Mouse (Mus musculus) E14TG2a.4 (cell line): ENCODE data around the gene Gm27029.
"Not testable (repeated sequence)": the region's sequence is repeated elsewhere in the genome, so short reads cannot be mapped to it uniquely, and the experiment has no call there.

Experiments used
- H3K27me3 ChIP-seq: 2 replicates; pipeline ENCODE4 v1.6.1; 2014; ENCODE audit warnings: low read length, control low read depth; ENCODE audit not compliant: insufficient read depth
- H3K36me3 ChIP-seq: 2 replicates; pipeline ENCODE4 v1.6.1; 2014; ENCODE audit warnings: low read length, control low read depth; ENCODE audit not compliant: insufficient read depth
- H3K4me1 ChIP-seq: replicated peaks from 2 replicates; pipeline ENCODE4 v1.6.1; 2014; ENCODE audit warnings: low read depth, low read length, control low read depth
- H3K4me3 ChIP-seq: replicated peaks from 2 replicates; pipeline ENCODE4 v1.5.1; 2014; ENCODE audit warnings: mild to moderate bottlenecking, low read length
- H3K9me3 ChIP-seq: 2 replicates; pipeline ENCODE4 v1.6.1; 2014; ENCODE audit warnings: low read length, control low read depth
- CTCF ChIP-seq: conservative IDR thresholded peaks from 2 replicates; pipeline ENCODE4 v1.5.1; 2014; ENCODE audit warnings: low read length
- NANOG ChIP-seq: IDR thresholded peaks from 2 replicates; pipeline ENCODE4 v1.6.1; 2014; ENCODE audit warnings: borderline replicate concordance, low read length, mixed read lengths
- POU5F1 ChIP-seq: IDR thresholded peaks from 2 replicates; pipeline ENCODE4 v1.6.1; 2014; ENCODE audit warnings: low read length, borderline replicate concordance

Gene Gm27029

DNA sequence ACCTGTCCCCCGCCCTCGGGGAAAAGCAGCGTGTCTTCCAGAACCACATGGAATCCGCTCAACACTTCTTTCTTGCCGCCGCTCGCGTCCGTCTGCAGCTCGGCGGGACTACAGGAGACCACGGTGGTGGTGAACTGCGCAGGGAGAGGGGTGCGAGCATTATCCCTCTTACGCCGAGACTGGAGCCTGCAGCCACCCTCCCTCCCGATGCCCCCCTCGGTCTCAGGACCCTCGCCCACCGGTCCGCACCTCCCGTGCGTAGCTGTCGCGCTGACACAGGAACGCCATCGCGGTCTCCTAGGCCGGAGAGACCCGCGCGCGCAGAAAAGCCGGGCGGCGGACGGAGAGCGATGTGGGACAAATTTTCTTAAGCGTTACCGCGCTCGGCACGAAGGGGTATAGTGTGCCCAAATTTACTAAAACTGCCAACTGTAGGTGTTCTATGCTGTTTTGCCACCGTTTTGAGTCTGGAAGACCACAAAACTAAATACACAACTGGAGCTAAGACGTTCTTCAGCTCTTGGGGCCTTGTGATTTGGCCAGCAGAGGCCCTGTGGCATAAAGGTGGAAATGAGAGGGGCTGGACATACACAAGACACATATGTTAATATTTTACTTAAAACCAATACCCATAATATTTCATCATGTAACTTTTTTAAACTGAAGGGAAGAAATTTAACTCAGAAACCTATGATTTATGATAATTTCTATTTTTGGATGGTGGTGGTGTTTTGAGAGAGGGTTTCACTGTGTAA, 7.3 kb downstream of the Gm27029 start, which contains the start of gene Aarsd1:
TSS of gene Aarsd1 (minus strand) at position 515 of the 755 bp plus-strand sequence.
- H3K4me1 ChIP-seq = peaks cover 41% of the 10 kb centered on the region
- no peaks in the 10 kb centered on the region for H3K27me3 ChIP-seq
- H3K36me3 ChIP-seq = peaks cover 29% of the 10 kb centered on the region
- no peaks in the 10 kb centered on the region for H3K9me3 ChIP-seq
- peak within 1 kb of the TSS; percentile 93 for H3K4me3 ChIP-seq
- TF ChIP-seq POU5F1 = no peak
- TF ChIP-seq NANOG = no peak
- TF ChIP-seq CTCF = no peak

- H3K36me3 ChIP-seq = peaks cover 37% of the 10 kb centered on the region
- peak overlapping the region; percentile 93 for H3K4me3 ChIP-seq
- H3K9me3 ChIP-seq = no peaks in the 10 kb centered on the region
- no peaks in the 10 kb centered on the region for H3K27me3 ChIP-seq
- peaks cover 44% of the 10 kb centered on the region for H3K4me1 ChIP-seq
- TF ChIP-seq NANOG (no peak), CTCF (no peak), POU5F1 (no peak)
Measured at GRCm38 (mm10) chr11:101416433-101417100, 8.0 kb downstream of the Gm27029 start.

DNA sequence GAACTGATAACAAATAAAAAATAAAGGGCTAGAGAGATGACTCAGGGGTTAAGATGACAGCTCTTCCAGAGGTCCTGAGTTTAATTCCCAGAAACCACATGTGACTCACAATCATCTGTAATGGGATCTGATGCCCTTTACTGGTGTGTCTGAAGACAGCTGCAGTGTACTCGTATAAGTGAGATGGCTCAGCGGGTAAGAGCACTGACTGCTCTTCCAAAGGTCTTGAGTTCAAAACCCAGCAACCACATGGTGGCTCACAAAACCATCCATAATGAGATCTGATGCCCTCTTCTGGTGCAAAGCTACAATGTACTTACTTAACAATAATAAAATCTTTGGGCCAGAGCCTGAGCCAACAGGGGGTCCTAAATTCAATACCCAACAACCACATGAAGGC, 9.3 kb downstream of the Gm27029 start:
- Histone ChIP-seq H3K9me3 (no peaks in the 10 kb centered on the region), H3K4me3 (no peak overlapping the region), H3K36me3 (peaks cover 49% of the 10 kb centered on the region), H3K4me1 (peaks cover 57% of the 10 kb centered on the region), H3K27me3 (no peaks in the 10 kb centered on the region)
- TF ChIP-seq CTCF (no peak), POU5F1 (no peak), NANOG (no peak)

DNA sequence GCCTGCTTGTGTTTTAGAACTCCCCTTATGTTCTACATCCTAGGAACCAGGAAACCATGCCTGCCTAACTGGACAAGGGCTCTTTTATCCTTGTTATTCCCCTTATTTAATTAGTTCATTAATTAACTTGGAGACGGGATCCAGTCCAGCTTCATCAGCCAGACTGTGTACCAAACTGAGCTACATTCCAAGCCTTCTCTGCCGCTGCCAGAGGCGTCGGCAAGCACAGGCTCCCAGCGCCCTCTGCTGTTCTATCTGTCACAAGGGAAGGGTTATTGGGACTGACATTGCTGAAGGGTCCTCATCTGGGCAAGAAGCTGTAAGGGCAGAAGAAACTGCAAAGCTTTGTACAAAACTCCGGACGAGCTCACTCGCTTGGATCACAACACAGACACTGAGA, 29.5 kb downstream of the Gm27029 start:
- no peaks in the 10 kb centered on the region for H3K36me3 ChIP-seq
- no peaks in the 10 kb centered on the region for H3K4me1 ChIP-seq
- peak; percentile 59 for TF ChIP-seq CTCF
- TF ChIP-seq NANOG = no peak
- no peak for TF ChIP-seq POU5F1
- H3K4me3 ChIP-seq = no peak overlapping the region
- peaks cover 4% of the 10 kb centered on the region; the same call in 1 of the 2 replicates for H3K27me3 ChIP-seq
- peaks cover 19% of the 10 kb centered on the region for H3K9me3 ChIP-seq

DNA sequence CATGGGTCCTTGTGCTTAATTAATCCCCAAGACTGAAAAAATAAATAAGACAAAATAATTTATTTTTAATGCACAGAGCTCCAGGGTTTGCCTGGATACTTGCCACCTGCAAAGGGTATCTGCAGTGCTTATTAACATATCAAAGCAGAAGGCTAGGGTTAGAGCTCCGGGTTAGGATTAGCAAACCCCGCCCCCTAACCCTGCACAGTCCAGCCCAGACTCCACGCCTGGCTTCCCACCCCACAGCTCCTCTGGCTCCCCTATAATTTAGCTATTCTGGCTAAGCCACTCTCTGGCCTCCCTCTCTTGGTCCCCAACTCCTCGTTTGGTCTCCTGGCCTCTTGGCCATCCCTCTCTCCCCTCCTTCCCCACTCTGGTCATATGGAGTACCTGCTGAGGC, 42.8 kb downstream of the Gm27029 start:
- Histone ChIP-seq H3K27me3 (no peaks in the 10 kb centered on the region; the same call in 1 of the 2 replicates), H3K9me3 (no peaks in the 10 kb centered on the region), H3K36me3 (no peaks in the 10 kb centered on the region), H3K4me3 (no peak overlapping the region), H3K4me1 (peaks cover 17% of the 10 kb centered on the region)
- no peak for TF ChIP-seq POU5F1
- TF ChIP-seq NANOG = no peak
- TF ChIP-seq CTCF = no peak

GRCm38 (mm10) chr11:101378926-101379325, 45.7 kb downstream of the Gm27029 start:
- TF ChIP-seq CTCF = no peak
- no peak for TF ChIP-seq POU5F1
- H3K27me3 ChIP-seq = peaks cover 12% of the 10 kb centered on the region; the same call in 1 of the 2 replicates

GRCm38 (mm10) chr11:101378196-101378595, 46.4 kb downstream of the Gm27029 start:
- not testable (repeated sequence) for H3K9me3 ChIP-seq, H3K4me1 ChIP-seq, H3K4me3 ChIP-seq, H3K36me3 ChIP-seq
- peaks cover 12% of the 10 kb centered on the region; the same call in 1 of the 2 replicates for H3K27me3 ChIP-seq

More at GRCm38 (mm10) chr11:101378926-101379325, 45.7 kb downstream of the Gm27029 start:
- Histone ChIP-seq H3K9me3 (no peaks in the 10 kb centered on the region), H3K4me3 (no peak overlapping the region), H3K36me3 (no peaks in the 10 kb centered on the region), H3K4me1 (peaks cover 8% of the 10 kb centered on the region)

- H3K27me3 ChIP-seq = peaks cover 15% of the 10 kb centered on the region; the same call in 1 of the 2 replicates
- H3K4me3 ChIP-seq = no peak overlapping the region
- H3K36me3 ChIP-seq = no peaks in the 10 kb centered on the region
- TF ChIP-seq NANOG (no peak), CTCF (no peak), POU5F1 (no peak)
- no peaks in the 10 kb centered on the region for H3K4me1 ChIP-seq
- no peaks in the 10 kb centered on the region for H3K9me3 ChIP-seq
Measured at GRCm38 (mm10) chr11:101374421-101374938, 50.1 kb downstream of the Gm27029 start.
